Mouse (Mus musculus) heart, embryonic 10.5 days (tissue): ENCODE measurements around the gene Klrd1. TPM values are rescaled to one million over a fixed set of nuclear protein-coding genes. Genes with fewer than 3 reads are reported as not detected.

Experiments
- DNase-seq: peaks from one replicate; pipeline ENCODE4 v3.0.0-alpha.2; 2017; ENCODE audit warnings: low spot score
- H3K27ac ChIP-seq: fragments of 300-500 bp; sonication (generic); 2 replicates; pipeline ENCODE4 v1.5.1; 2016; ENCODE audit warnings: mild to moderate bottlenecking
- H3K27me3 ChIP-seq: fragments of 300-500 bp; sonication (generic); 2 replicates; pipeline ENCODE4 v1.6.1; 2016; ENCODE audit warnings: mild to moderate bottlenecking; ENCODE audit not compliant: poor library complexity, insufficient read depth, severe bottlenecking
- H3K36me3 ChIP-seq: fragments of 300-500 bp; sonication (generic); 2 replicates; pipeline ENCODE4 v1.6.1; 2016; ENCODE audit warnings: mild to moderate bottlenecking, moderate library complexity
- H3K4me1 ChIP-seq: fragments of 300-500 bp; sonication (generic); 2 replicates; pipeline ENCODE4 v1.6.1; 2016; ENCODE audit warnings: mild to moderate bottlenecking
- H3K4me3 ChIP-seq: fragments of 300-500 bp; sonication (generic); 2 replicates; pipeline ENCODE4 v1.5.1; 2016; ENCODE audit warnings: mild to moderate bottlenecking, moderate library complexity
- H3K9me3 ChIP-seq: fragments of 300-500 bp; sonication (generic); 2 replicates; pipeline ENCODE4 v1.6.1; 2016; ENCODE audit warnings: mild to moderate bottlenecking, moderate library complexity
- WGBS: fragments of 180-500 bp; shearing (Covaris S2); methylation state at CpG from one replicate; pipeline ENCODE4 v1.1.7; 2016; 5-methylcytosine and 5-hydroxymethylcytosine counted together
- polyA plus RNA-seq: library from polyadenylated mRNA; unstranded; fragments of >200 nt; fragmentation: Nextera tagmentation; extraction: Ambion mirVana; gene quantifications from 2 replicates; pipeline ENCODE4 v1.2.1, GENCODE M21; 2016

Gene Klrd1
- polyA plus RNA-seq = not detected in 2 replicates

DNA sequence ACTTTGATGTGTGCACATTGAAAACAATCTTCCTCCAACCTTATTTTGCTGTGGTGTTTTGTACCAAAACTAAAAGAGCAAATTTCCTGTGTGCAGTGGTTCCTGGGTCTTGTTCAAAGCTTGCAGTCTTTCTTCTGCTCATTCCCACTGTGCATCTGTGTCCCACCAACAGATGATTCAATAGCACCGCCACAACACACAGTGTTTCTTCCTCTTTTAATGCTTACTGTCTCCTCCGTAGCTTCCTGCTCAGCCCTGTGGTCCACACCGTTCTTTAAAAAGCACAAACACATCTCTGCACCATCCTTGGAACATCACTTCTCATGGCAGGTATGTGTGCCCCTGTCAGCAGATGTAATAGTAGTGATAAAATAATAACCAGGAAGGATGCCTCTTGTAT lies at the start of gene Klrd1:
TSS of gene Klrd1 (plus strand) at position 275 of the 400 bp plus-strand sequence.
- Histone ChIP-seq H3K4me3 (no peak within 1 kb of the TSS), H3K27ac (no peak within 1 kb of the TSS), H3K36me3 (no peaks in the 10 kb centered on the region), H3K9me3 (no peaks in the 10 kb centered on the region), H3K27me3 (no peaks in the 10 kb centered on the region), H3K4me1 (no peaks in the 10 kb centered on the region)
- 71% methylated on average over 3 of the region's 3 CpGs for WGBS
- DNase-seq = no peak

DNA sequence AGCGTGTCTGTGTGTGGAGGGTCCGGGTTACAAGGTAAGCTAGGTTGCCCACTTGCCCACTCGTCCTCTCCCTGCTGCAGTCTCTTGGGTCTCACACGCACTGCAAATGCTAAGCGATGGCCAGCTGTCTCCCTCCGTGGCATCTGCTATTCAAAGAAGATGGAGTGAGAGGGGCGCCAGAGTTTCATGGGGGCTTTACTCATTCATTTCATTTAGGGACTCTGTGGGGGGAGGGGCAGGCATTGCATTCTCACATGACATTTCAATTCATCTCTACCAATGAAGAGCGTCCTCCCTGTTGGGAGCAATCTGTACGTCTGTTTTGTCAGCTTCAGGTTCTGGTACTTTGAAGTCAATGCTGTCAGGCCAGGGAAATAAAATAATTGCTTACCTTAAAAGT lies 49.7 kb upstream of the Klrd1 start:
- no peaks in the 10 kb centered on the region for H3K4me1 ChIP-seq
- WGBS = 83% methylated on average over 9 of the region's 9 CpGs
- H3K27me3 ChIP-seq = no peaks in the 10 kb centered on the region
- DNase-seq = no peak
- H3K4me3 ChIP-seq = no peak overlapping the region
- H3K9me3 ChIP-seq = no peaks in the 10 kb centered on the region
- H3K27ac ChIP-seq = no peak overlapping the region
- peaks cover 44% of the 10 kb centered on the region for H3K36me3 ChIP-seq

DNA sequence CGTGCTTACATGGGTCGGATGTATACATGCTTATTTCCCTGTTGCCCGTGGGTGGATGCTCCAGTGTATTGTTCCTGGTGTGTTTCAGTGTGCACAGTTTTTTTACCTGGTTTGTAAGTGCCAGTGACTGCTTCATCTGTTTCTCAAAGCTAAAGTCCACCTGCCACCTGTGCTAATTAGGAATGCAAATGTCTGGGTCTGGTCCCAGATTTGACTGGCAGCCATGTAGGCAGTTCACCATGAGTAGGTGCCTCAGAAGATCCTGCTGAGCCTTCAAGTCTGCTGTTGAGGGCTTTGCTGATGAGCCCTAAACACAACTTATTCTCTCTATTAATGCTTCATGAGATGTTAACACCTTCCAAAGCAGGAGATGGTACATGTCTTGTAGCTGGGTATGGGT lies 49.0 kb upstream of the Klrd1 start:
- Histone ChIP-seq H3K9me3 (no peaks in the 10 kb centered on the region), H3K4me3 (no peak overlapping the region), H3K4me1 (no peaks in the 10 kb centered on the region), H3K27me3 (no peaks in the 10 kb centered on the region), H3K36me3 (peaks cover 44% of the 10 kb centered on the region), H3K27ac (no peak overlapping the region)
- no peak for DNase-seq
- WGBS = 93% methylated on average over 3 of the region's 3 CpGs

DNA sequence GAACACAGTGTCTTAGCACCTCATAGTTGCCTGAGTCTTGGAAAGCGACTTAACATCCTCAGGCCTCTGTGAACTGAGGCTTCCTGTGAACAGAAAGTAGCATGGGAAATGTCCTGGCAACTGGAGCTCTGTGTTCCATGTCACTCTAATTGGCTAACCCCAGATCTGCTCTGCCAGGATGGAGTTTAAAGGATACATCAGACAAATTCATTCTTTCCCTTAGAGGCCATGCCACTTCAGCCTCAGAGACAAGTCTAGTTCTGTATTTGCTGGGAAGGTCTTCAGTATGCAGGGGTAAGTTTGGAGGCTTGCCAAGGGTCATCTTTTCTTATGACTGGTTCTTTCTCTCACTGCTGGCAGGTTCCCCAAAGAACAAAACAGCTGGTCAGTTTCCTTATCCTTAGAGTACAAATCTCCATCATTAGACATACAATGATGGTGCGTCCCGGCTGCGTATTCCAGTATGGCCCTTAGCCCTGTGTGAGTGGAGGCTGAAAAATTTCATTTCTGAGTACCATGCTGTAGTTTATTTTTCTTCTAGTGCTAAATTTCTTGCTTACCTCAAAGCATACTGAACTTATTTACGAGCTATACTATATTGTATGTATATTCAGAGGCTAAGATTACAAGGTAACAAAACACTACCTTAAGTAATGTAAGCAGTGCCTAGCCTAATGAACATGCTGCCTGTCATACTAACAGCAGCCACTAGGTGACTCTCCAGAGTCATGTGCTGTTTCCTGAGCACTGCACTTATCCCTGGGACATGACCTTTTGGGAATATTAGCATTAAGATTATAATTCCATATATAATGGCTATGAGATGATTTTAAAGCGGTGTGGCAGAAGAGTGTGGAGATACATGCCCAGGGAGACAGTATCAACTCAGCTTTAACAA lies 47.6 kb upstream of the Klrd1 start:
- Histone ChIP-seq H3K9me3 (no peaks in the 10 kb centered on the region), H3K27ac (no peak overlapping the region), H3K4me3 (no peak overlapping the region), H3K4me1 (no peaks in the 10 kb centered on the region), H3K36me3 (peaks cover 32% of the 10 kb centered on the region), H3K27me3 (no peaks in the 10 kb centered on the region)
- WGBS = 64% methylated on average over 6 of the region's 6 CpGs
- no peak for DNase-seq

DNA sequence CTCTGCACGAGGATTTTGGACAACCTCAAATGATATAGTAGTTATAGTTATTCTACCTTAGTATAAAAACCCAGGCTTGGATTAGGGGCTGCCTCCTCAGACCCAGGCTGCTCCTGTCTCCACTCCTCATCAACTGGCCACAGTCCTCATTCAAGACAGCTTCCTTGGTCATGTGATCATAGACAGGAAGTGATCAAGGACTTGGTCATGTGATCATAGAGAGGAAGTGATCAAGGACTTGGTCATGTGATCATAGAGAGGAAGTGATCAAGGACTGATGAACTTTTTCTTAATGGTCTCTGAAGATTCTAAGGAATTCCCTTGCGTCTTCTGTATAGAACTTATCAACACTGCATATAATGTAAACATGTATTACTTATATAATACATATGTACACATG lies 44.3 kb upstream of the Klrd1 start:
- Histone ChIP-seq H3K4me3 (no peak overlapping the region), H3K9me3 (no peaks in the 10 kb centered on the region), H3K27ac (no peak overlapping the region), H3K4me1 (no peaks in the 10 kb centered on the region), H3K27me3 (no peaks in the 10 kb centered on the region), H3K36me3 (0 out of 2 replicates have a peak, but pooled peaks cover 2% of the 10 kb centered on the region)
- no peak for DNase-seq
- WGBS = 80% methylated on average over 2 of the region's 2 CpGs

DNA sequence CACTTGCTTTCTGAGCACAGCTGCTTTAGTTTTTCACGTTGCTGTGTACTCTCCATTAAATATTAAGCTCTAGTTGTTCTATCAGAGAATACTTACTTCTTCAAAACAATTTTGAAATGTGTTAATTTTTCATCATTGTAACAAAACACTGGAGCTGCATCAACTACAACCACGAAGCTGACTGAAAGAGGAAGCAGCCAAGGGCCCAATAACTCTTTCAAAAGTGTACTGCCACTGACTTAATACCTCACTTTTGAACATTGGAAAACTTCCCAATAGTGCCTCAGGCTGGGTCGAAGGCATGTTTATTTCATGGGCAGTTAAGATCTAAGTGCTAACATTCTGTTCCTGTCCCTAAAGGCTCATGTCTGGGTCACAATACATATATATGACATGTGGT lies 43.6 kb upstream of the Klrd1 start:
- 68% methylated on average over 3 of the region's 3 CpGs for WGBS
- Histone ChIP-seq H3K9me3 (no peaks in the 10 kb centered on the region), H3K36me3 (no peaks in the 10 kb centered on the region), H3K27ac (no peak overlapping the region), H3K4me3 (no peak overlapping the region), H3K4me1 (no peaks in the 10 kb centered on the region), H3K27me3 (no peaks in the 10 kb centered on the region)
- DNase-seq = no peak

DNA sequence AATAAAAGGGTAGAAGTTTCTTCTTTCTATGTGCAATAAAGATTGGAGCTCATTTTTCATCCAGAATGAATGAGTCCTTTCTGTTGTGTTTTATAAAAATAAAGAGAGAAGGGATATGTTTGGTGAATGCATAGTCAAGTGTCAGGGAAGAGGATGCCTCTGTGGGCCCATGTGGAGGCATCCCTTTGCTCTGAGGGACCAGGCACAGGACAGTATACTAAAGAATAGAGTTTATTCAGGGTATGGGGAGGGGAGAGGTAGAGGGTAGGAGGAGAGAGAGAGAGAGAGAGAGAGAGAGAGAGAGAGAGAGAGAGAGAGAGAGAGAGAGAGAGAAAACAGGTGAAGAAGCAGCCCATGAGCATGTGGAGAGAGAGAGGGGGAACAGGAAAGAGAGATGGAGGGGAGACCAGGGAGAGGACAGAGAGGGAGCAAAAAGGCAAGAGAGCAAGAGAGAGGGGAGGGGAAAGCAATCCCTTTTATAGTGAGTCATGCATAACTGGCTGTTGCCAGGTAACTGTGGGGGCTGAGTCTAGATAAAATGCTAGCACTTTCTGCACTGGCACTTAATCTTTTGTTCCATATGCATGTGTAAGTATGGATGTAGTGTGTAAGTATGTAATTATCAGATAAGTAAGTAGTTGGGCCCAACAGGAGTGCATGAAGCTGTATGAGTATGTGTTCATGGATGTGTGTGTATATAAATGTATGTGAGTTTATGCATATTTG lies 34.1 kb upstream of the Klrd1 start:
- H3K27me3 ChIP-seq = no peaks in the 10 kb centered on the region
- no peaks in the 10 kb centered on the region for H3K9me3 ChIP-seq
- no peak overlapping the region for H3K4me3 ChIP-seq
- no peaks in the 10 kb centered on the region for H3K36me3 ChIP-seq
- H3K4me1 ChIP-seq = no peaks in the 10 kb centered on the region
- DNase-seq = no peak
- no peak overlapping the region for H3K27ac ChIP-seq

DNA sequence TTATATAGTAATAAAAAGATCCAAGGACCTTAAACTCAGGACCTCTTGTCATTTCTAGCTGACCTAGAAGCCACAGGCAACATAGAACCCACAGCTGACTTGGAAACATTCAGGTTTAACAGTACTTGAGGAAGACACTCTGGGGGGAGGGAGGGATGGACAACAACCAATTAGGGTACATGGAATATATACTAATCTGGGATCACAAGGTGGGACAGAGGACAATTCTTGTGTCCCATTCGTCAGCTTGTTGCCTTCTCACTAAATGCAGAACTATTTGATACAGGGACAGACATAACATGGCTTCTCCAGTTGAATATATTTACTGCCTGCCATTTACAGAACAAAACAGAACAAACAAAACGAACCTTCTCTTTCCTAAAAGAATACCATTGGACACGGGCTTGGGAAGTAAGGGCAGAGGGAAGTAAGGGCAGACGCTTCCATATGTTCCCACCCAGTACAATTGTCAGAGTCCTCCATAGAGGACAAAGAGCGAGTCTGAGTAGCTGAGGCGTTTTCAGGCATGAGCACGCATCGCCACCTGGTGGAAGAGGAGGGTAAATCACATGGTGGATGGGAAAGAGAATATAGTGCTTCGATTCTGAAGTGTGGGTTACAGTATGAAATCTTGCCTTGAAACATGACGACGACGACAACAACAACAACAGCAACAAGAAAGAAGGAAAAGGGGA lies 32.5 kb upstream of the Klrd1 start:
- H3K4me3 ChIP-seq = no peak overlapping the region
- H3K27ac ChIP-seq = no peak overlapping the region
- H3K36me3 ChIP-seq = no peaks in the 10 kb centered on the region
- H3K9me3 ChIP-seq = no peaks in the 10 kb centered on the region
- H3K27me3 ChIP-seq = no peaks in the 10 kb centered on the region
- peak; percentile 85 for DNase-seq
- 21% methylated on average over 12 of the region's 12 CpGs for WGBS
- no peaks in the 10 kb centered on the region for H3K4me1 ChIP-seq

DNA sequence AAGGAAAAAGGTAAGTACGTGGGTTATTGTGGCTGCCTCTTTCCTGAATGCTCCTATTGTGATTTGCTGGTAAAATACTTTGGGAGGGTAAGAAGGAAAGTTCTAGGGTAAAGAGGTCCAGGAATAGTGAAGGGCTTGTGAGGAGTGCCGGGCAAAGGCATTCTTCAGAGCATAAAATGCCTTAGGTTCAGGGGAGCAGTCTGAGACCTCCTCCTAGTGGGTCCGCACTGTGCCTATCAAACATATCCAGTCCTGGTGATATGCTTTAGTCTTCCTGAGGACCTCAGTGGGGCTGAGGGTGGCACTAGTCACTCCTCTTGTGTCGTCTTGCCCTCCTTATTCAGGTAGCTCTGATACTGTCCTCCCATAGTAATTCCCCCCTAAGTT lies 31.9 kb upstream of the Klrd1 start:
- H3K27ac ChIP-seq = no peak overlapping the region
- H3K36me3 ChIP-seq = no peaks in the 10 kb centered on the region
- DNase-seq = no peak
- no peaks in the 10 kb centered on the region for H3K4me1 ChIP-seq
- no peaks in the 10 kb centered on the region for H3K9me3 ChIP-seq
- 44% methylated on average over 4 of the region's 4 CpGs for WGBS
- H3K27me3 ChIP-seq = no peaks in the 10 kb centered on the region
- H3K4me3 ChIP-seq = no peak overlapping the region

DNA sequence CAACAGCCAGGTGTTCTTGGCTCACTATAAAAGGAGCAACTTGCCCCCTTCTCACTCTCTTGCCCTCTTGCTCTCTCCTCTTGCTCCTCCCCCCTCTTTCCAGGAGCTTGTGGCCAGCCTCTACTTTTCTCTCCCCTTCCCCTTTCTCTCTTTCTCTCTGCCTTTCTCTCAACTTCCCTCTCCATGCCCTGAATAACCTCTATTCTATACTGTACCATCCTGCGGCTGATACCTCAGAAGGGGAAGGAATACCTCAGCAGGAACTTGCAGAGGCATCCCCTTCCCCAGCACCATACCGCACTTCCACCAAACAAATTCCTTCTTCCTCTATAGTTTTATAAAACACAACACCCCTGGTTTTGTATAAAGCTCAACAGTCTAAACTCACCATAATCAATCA lies 26.3 kb upstream of the Klrd1 start:
- DNase-seq = no peak
- Histone ChIP-seq H3K36me3 (no peaks in the 10 kb centered on the region), H3K4me3 (no peak overlapping the region), H3K4me1 (no peaks in the 10 kb centered on the region), H3K9me3 (no peaks in the 10 kb centered on the region), H3K27ac (no peak overlapping the region), H3K27me3 (no peaks in the 10 kb centered on the region)
- WGBS = 76% methylated on average over 2 of the region's 2 CpGs

DNA sequence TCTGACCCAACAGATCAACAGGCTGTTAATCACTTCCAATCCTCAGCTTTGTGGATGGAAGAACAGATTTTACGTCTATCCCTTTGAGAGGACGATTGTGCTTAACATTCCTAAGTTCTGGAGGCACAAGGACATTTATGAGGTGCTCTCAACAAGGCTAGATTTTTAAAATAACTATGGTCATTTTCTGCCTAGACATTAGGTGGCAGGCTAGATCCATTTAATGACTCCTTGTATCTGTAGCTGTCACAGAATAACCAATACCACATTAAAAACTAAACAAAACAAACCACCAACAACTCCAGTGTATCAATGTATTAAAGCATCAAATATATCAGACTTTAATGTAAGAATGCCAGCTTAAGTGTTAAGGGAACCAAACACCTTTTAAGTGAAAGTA lies 16.3 kb upstream of the Klrd1 start:
- H3K4me1 ChIP-seq = no peaks in the 10 kb centered on the region
- H3K27ac ChIP-seq = no peak overlapping the region
- no peak for DNase-seq
- no peak overlapping the region for H3K4me3 ChIP-seq
- H3K9me3 ChIP-seq = no peaks in the 10 kb centered on the region
- WGBS = 28% methylated on average over 2 of the region's 2 CpGs
- no peaks in the 10 kb centered on the region for H3K36me3 ChIP-seq
- H3K27me3 ChIP-seq = no peaks in the 10 kb centered on the region

DNA sequence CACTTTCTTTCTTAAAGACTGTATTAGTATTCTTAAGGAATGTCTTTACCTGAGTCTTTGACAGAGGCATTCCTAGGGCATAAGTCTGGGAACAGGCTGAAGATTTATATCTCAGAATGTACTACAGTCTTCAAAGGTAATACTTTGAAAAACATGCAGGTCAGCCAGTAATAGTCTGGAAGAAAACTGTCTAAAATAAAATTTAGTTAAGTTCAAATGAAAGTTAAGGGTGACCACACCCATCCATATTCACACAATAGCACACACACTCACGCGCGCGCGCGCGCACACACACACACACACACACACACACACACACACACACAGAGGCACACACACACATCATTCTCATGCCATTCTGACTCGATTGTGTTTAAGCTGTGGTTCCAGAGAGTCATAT lies 14.0 kb upstream of the Klrd1 start, which contains the start of gene Klre1:
TSS of gene Klre1 (plus strand) at position 301 of the 400 bp plus-strand sequence.
- 91% methylated on average over 8 of the region's 8 CpGs for WGBS
- H3K9me3 ChIP-seq = no peaks in the 10 kb centered on the region
- H3K4me3 ChIP-seq = no peak within 1 kb of the TSS
- H3K4me1 ChIP-seq = no peaks in the 10 kb centered on the region
- DNase-seq = no peak
- H3K27me3 ChIP-seq = no peaks in the 10 kb centered on the region
- no peaks in the 10 kb centered on the region for H3K36me3 ChIP-seq
- no peak within 1 kb of the TSS for H3K27ac ChIP-seq

DNA sequence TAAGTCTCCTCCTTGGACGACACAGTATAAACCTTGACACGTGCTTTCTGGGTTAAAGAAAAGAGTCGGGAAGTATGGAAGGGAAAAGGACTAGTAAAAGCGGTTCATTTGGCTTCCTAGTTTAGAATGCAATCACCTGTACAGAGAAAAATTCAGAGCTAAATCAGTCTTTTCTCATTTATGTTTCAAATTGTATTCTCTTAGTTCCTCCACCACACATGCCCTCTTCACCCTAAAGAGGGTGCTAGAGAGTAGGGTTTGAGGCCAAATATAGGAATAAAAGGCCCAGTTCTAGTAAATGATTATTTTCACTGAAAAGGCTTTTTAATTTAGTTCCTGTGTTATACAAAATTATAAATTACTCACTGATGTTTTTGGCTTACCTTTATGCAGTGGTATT lies 10.3 kb upstream of the Klrd1 start:
- Histone ChIP-seq H3K9me3 (no peaks in the 10 kb centered on the region), H3K27ac (no peak overlapping the region), H3K4me3 (no peak overlapping the region), H3K27me3 (no peaks in the 10 kb centered on the region), H3K4me1 (no peaks in the 10 kb centered on the region), H3K36me3 (no peaks in the 10 kb centered on the region)
- DNase-seq = no peak
- 68% methylated on average over 4 of the region's 4 CpGs for WGBS
